Mouse (Mus musculus): ENCODE measurements at regions not wholly inside any gene's neighbourhood (a gene's known extent, or its start where the extent isn't known, plus 50 kb on each side); places are given as distances from the start of the nearest gene placed in this dataset.

DNA sequence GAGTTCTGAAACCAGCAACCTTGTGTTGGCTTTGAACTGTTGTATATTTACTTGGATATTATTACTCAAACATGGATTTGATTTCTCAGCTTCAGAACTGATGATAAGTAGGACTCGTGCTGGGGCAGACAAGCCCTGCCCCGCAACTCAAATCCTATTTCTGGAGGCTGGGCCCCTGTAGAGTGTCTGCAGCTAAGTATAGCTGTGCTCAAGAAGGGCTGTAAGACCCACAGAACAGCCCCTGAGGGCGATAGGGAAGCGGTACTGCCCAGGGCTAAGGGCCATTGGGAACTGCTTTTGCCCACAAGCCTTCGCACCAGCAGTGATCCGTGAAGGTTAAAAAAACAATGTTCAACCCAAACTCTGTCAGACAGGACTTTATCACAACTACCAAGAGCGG, 191.9 kb upstream of the Lpp start:
- no peaks in the 10 kb centered on the region for H3K27me3 ChIP-seq
- ATAC-seq = no peak
- POLR2A ChIA-PET = no interaction called here
- no peak for DNase-seq (ENCODE audit: low read depth, low spot score)
- CTCF ChIA-PET = no interaction called here
- in situ Hi-C loops (cut with MboI; ENCODE audit: low pct_unique_long_range_greater_than_20kb) = no loop called here
- TF ChIP-seq CTCF (IDR thresholded peaks at IDR 0.05) = no peak

DNA sequence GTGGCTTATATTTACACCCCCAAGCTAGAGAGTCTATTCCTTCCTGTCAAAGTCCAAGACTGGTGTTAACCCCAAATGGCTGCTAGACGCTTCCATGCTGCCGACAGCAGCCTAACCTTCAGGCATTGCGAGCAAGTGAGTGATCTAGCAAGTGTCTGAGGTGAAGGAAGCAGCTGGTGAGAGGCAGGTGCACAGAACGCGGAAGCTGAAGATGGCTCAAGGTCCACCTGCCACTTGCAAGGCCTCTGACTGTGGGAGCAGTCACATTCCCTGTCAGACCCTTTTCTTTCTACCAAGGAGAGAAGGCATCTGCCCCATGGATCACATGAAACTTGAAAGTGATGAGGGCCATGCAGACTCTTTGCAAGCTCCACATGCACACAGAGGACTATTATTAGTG, 193.1 kb upstream of the Lpp start:
- no peak for TF ChIP-seq CTCF (IDR thresholded peaks at IDR 0.05)
- ATAC-seq = no peak
- in situ Hi-C loops (cut with MboI; ENCODE audit: low pct_unique_long_range_greater_than_20kb) = no loop called here
- POLR2A ChIA-PET = no interaction called here
- CTCF ChIA-PET = no interaction called here
- DNase-seq (ENCODE audit: low read depth, low spot score) = no peak
- no peaks in the 10 kb centered on the region for H3K27me3 ChIP-seq

DNA sequence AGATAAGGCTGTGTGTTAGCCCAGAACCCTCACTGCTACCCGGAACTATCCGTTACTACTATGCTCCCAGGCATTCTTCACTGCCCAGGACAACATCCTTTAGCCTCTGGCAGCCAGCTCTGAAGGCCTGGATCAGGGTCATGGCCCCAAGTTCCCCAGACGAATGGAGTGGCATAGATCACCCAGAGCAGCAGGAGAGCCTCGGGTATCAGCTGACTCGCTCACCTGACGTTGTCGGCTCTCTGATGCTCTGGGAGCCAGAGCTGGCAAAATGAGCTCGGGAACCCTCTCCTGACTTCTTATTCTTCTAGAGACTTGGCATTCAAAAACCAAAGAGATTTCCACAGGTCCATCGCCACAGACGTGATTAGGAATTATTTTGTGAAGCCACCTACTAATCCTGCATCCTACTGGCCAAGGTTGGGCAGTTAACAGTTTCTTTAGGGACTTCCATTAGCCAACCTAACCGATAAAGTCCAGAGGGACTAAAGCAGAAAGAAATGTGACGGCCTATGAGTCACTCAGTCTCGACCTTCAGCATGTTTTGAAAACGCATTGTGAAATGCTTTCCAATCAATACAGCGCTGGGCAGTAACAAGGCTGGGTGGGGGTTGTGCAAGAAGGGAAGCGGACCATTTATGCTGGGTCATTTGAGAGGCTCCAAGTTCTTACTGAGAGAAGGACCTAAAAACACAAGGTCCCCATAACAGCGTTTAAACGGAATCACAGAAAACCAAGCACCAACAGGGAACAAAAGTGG, 193.7 kb upstream of the Lpp start:
- in situ Hi-C loops (cut with MboI; ENCODE audit: low pct_unique_long_range_greater_than_20kb) = no loop called here
- no peaks in the 10 kb centered on the region for H3K27me3 ChIP-seq
- POLR2A ChIA-PET = no interaction called here
- no peak for TF ChIP-seq CTCF (IDR thresholded peaks at IDR 0.05)
- CTCF ChIA-PET = no interaction called here
- no peak for ATAC-seq
- DNase-seq (ENCODE audit: low read depth, low spot score) = no peak

DNA sequence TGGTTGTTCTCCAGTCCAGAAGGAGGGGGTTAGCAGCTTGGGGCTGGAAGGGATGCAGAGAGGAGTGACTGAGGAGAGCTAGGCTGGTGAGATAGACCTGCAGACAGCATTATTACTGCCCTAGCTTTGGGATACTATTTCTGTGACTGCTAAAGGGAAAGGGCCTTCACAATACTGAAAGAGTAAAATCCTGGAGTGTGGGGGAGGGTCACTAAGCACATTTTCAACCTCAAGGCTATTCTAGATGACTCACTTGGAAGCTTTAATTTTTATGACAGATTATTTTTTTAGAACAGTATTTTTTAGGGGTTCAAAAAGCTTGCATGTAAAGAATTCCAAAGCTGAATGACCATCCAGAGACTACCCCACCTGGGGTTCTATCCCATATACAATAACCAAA, 195.0 kb upstream of the Lpp start:
- TF ChIP-seq CTCF (IDR thresholded peaks at IDR 0.05) = no peak
- POLR2A ChIA-PET = interaction anchor here (1.2 kb wide), 1 partner anchor 24 kb away, joined by 3 read pairs; no protein-coding TSS in a partner anchor
- DNase-seq (ENCODE audit: low read depth, low spot score) = no peak
- no peaks in the 10 kb centered on the region for H3K27me3 ChIP-seq
- in situ Hi-C loops (cut with MboI; ENCODE audit: low pct_unique_long_range_greater_than_20kb) = no loop called here
- ATAC-seq = no peak
- CTCF ChIA-PET = no interaction called here

DNA sequence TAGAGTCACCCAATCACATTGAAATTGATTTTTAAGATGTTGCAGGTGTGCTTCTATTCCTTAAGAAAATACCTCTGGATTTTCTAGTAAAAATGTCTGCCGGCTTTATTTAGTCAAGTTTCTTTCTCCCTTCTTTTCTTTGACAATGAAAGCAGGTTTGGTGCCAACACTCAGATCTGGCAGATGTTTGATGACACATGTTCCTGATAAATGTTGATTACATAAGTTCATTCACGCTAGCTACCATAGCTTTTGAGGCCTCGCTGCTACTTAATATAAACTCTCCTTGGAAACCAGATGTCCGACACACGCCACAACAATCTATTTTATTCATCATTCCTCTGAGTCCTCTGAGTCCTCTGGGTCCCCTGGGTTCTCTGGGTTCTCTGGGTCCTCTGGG, 195.7 kb upstream of the Lpp start:
- TF ChIP-seq CTCF (IDR thresholded peaks at IDR 0.05) = no peak
- no peaks in the 10 kb centered on the region for H3K27me3 ChIP-seq
- POLR2A ChIA-PET = interaction anchor here (1.2 kb wide), 1 partner anchor 25 kb away, joined by 3 read pairs; no protein-coding TSS in a partner anchor
- CTCF ChIA-PET = no interaction called here
- DNase-seq (ENCODE audit: low read depth, low spot score) (no peak), ATAC-seq (no peak)
- in situ Hi-C loops (cut with MboI; ENCODE audit: low pct_unique_long_range_greater_than_20kb) = no loop called here

DNA sequence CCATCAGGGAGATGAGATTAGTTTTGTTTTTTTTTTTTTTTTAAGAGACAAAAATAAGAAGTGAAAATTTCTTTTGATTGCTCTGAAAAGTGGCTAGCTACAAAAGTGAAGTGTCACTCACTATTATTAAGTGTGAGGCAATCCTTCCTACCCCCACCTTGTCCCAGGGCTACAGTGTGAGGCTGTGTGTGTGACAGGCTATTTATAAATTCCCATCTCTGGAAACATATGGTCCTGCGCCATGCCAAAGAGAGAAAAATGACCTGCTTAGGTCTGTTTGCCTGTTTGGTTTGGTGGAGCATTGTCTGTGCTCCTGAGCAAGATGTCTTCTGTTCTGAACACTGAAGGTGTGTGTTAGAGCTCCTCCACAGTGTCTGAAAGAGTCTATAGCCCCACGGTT, 199.4 kb upstream of the Lpp start:
- no peak for TF ChIP-seq CTCF (IDR thresholded peaks at IDR 0.05)
- in situ Hi-C loops (cut with MboI; ENCODE audit: low pct_unique_long_range_greater_than_20kb) = no loop called here
- no peak for DNase-seq (ENCODE audit: low read depth, low spot score)
- ChIA-PET CTCF (no interaction called here), POLR2A (no interaction called here)
- no peaks in the 10 kb centered on the region for H3K27me3 ChIP-seq
- no peak for ATAC-seq

DNA sequence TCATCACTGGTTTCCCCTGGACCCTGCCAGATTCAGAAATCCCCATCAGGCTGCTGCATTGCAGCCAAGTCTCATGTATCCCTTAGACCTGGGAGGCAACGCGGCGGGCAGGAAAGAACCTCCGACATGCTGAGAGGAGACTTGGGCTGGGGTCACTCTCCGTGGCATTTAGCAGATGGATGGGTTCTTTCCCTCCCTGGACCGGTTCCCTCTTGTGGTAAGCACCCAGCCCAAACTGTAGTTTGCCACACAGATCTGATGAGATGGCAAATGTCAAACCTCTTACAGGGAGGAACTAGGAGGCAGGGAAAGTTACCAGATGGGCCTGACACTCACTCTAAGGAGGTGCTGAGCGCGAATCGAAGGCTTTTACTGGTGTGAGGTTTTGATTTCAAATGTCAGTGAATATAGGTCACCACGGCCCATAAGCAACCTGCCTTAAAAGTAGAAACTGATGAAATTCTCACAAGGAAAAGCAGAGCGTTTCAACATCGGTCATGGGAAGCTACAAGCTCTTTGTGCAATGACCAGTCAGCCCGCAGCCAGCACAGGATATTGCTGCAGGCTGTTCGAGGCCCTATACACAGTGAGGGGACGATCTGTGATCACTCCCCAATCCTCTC, 199.9 kb upstream of the Lpp start:
- no peak for TF ChIP-seq CTCF (IDR thresholded peaks at IDR 0.05)
- ATAC-seq = no peak
- CTCF ChIA-PET = no interaction called here
- no peak for DNase-seq (ENCODE audit: low read depth, low spot score)
- POLR2A ChIA-PET = no interaction called here
- in situ Hi-C loops (cut with MboI; ENCODE audit: low pct_unique_long_range_greater_than_20kb) = no loop called here
- H3K27me3 ChIP-seq = no peaks in the 10 kb centered on the region

DNA sequence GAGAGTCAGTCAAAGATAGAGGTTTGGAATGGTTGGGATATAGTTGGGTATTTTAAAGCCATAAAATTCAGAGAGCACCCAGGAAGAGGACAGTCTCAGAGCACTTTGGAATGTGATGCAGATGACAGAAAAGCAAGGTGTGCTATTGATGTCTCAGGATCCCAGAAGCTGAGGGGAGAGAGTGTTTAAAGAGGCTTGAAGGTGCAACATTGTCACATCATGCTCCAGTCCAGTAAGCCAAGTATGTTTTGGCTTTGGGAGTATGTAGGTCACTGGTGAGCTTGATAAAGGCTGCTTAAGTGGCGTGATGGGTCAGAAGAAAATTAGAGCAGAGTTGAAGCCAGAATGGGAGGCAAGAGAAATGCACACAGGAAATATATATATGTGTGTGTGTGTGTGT, 201.3 kb upstream of the Lpp start:
- CTCF ChIA-PET = no interaction called here
- no peak for TF ChIP-seq CTCF (IDR thresholded peaks at IDR 0.05)
- in situ Hi-C loops (cut with MboI; ENCODE audit: low pct_unique_long_range_greater_than_20kb) = no loop called here
- ATAC-seq (no peak), DNase-seq (ENCODE audit: low read depth, low spot score) (no peak)
- POLR2A ChIA-PET = no interaction called here
- H3K27me3 ChIP-seq = no peaks in the 10 kb centered on the region

DNA sequence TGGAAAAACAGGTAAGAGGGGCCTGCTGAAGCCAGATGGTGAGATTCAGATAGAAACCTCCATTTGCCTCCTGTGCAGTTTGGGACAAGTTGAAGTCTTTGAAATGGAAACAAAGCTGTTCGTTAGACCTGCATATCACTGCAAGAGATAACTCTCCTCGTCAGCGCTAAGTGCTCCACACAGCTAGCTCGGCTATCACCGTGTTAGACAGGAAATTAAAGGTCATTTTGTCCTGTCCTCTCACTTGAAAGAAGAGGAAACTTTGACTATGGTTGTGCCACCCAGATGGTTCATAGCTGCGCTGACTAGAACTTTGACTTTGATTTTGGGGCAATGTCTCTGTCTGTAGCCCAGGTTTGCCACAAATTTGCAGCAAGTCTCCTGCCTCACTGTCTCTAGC, 198.5 kb upstream of the Bcl6 start:
- TF ChIP-seq CTCF (IDR thresholded peaks at IDR 0.05) = no peak
- in situ Hi-C loops (cut with MboI; ENCODE audit: low pct_unique_long_range_greater_than_20kb) = no loop called here
- H3K27me3 ChIP-seq = no peaks in the 10 kb centered on the region
- ATAC-seq = no peak
- ChIA-PET CTCF (no interaction called here), POLR2A (no interaction called here)
- no peak for DNase-seq (ENCODE audit: low read depth, low spot score)

DNA sequence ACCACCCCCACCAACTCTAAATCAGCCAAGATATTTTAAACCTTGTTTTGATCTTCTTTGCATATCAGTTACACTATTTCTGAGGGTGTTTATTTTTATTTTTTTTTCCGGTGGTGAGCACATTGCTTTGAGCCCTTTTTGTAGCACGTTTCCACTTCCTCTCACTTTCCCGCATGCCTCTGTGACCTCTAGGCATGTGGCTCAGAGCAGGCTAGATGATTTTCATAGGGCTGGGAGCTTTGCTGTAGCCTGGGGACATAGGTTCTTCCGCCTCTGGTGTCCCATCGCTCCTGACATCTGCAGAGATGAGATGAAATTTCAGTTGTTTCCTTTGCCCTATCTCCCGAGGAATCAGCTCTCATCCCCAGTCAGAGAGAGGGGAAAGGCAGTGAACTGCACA, 197.3 kb upstream of the Bcl6 start:
- ATAC-seq (no peak), DNase-seq (ENCODE audit: low read depth, low spot score) (no peak)
- H3K27me3 ChIP-seq = no peaks in the 10 kb centered on the region
- CTCF ChIA-PET = no interaction called here
- POLR2A ChIA-PET = no interaction called here
- TF ChIP-seq CTCF (IDR thresholded peaks at IDR 0.05) = no peak
- in situ Hi-C loops (cut with MboI; ENCODE audit: low pct_unique_long_range_greater_than_20kb) = no loop called here

DNA sequence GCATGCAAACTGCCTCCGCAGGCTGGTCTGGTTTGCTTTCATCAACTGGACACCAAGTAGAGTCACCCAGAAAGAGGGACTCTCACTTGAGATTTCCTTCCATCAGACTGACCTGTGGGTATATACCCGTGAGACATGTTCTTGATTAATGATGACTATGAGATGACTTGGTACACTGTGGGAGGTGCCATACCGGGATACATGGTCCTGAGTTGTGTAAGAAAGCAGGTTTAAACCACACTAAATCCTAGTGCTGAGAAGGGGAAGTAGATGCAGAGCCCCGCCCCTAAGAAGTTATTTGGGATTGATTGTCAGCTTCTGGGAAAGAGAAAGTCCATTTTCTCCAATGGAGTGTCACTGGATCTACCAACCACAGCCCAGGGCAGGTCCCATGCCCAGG, 196.2 kb upstream of the Bcl6 start:
- no peak for DNase-seq (ENCODE audit: low read depth, low spot score)
- POLR2A ChIA-PET = no interaction called here
- in situ Hi-C loops (cut with MboI; ENCODE audit: low pct_unique_long_range_greater_than_20kb) = no loop called here
- no peak for TF ChIP-seq CTCF (IDR thresholded peaks at IDR 0.05)
- H3K27me3 ChIP-seq = no peaks in the 10 kb centered on the region
- CTCF ChIA-PET = no interaction called here
- no peak for ATAC-seq

DNA sequence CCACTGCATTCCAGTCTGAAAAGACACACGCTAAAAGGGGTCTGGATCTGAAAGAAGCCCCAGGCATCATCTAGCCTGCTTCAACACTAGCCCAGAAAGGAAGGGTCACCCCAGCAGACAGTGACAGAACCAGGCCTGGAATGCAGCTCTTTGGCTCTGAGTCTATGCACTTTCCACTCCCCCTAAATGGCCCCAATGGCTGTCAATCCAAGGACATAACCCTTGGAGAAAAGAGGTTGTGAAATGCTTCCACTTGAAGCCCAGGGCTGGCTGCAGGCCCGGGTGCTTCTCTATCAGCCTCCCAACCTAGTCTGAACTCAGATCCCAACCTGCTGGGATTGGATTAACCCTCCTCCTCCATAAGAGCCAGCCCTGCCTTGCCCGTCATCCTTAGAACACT, 194.6 kb upstream of the Bcl6 start:
- POLR2A ChIA-PET = no interaction called here
- H3K27me3 ChIP-seq = no peaks in the 10 kb centered on the region
- in situ Hi-C loops (cut with MboI; ENCODE audit: low pct_unique_long_range_greater_than_20kb) = no loop called here
- no peak for ATAC-seq
- DNase-seq (ENCODE audit: low read depth, low spot score) = no peak
- CTCF ChIA-PET = no interaction called here
- TF ChIP-seq CTCF (IDR thresholded peaks at IDR 0.05) = no peak

All from Patski (cell line).